7 mouse cellular contexts compared by ENCODE assay signal in the genomic region with DNA sequence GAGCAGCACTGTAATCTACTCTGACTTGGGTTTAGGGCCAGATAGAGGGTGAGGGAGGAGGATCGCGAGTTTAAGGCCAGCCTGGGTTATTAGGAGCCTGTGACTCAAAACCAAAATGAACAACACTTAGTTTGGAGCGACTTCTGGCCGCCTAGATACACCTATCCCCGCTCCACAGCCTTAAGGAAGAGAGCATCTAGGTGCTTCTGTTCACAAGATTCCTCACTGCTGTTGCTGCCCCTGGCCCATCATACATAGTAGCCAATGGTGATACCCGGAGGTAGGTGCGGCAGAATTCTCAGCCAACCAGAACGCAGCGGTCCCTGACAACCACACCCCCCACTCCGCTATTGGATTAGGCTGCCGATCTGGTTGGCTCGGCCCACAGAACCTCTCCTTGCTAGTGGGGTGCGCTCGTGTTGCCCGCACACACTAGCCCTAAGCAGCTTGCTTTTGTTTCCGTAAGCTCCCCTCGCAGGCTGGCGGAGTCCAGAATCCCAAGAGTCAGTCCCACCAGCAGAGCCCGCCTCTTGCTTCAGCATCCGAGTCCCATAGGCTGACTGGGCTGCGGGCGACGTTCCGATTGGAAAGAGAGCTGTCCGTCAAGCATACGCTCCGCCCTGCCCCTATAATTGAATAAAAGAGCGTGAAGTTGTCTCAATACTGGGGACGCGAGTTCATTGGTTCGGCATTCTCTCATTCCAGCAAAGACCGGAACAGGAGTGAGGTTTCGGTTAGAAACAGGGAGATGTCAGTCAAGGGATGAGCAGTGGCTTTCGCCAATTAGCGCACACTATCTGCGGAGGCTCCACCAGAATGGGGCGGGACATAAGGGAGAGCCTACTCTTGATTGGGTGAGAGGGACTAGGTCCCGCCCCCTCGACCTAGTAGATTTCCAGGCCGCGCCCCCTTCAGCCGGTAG. TPM values are rescaled to one million over a fixed set of nuclear protein-coding genes. Genes with fewer than 3 reads are reported as not detected.
DNase-seq lines count a peak whose midpoint lies in the region; ATAC-seq and TF ChIP-seq lines count a peak whose summit lies in the region.

Gene Mon1b (plus strand): TSS at position 918 of the 922 bp plus-strand sequence.

- peaks cover 24% of the 10 kb centered on the region for H3K36me3 ChIP-seq in embryonic facial prominence, embryonic 10.5 days (replicated peaks)
- peaks cover 18% of the 10 kb centered on the region for H3K36me3 ChIP-seq in intestine, postnatal 0 days (ENCODE audit: control insufficient read depth, insufficient read depth)
- H3K36me3 ChIP-seq in midbrain, embryonic 12.5 days = peaks cover 24% of the 10 kb centered on the region
- peaks cover 14% of the 10 kb centered on the region; the same call in 1 of the 2 replicates for H3K36me3 ChIP-seq in small intestine, adult 2 months (ENCODE audit: control insufficient read depth, insufficient read depth, low read length)

- H3K4me3 ChIP-seq in embryonic facial prominence, embryonic 10.5 days = peak within 1 kb of the TSS; percentile 70
- peak within 1 kb of the TSS; percentile 76 for H3K4me3 ChIP-seq in intestine, postnatal 0 days (ENCODE audit: low read depth, low read length)
- H3K4me3 ChIP-seq in midbrain, embryonic 12.5 days = peak within 1 kb of the TSS; percentile 57
- peak within 1 kb of the TSS; percentile 82 for H3K4me3 ChIP-seq in small intestine, adult 2 months (ENCODE audit: low read depth, low read length)

- peaks cover 20% of the 10 kb centered on the region for H3K4me1 ChIP-seq in embryonic facial prominence, embryonic 10.5 days
- no peaks in the 10 kb centered on the region for H3K4me1 ChIP-seq in intestine, postnatal 0 days (replicated peaks; ENCODE audit: control insufficient read depth, insufficient read depth, low read length)
- H3K4me1 ChIP-seq in midbrain, embryonic 12.5 days = peaks cover 21% of the 10 kb centered on the region
- peaks cover 7% of the 10 kb centered on the region; the same call in 1 of the 2 replicates for H3K4me1 ChIP-seq in small intestine, adult 2 months (ENCODE audit: control insufficient read depth, insufficient read depth, insufficient read length, low read length)

- intact Hi-C loops in left cerebral cortex, postnatal 4 days (cut with DNase I) = loop anchor here (5.0 kb wide), 2 partner anchors 1573 to 1588 kb away; no protein-coding TSS in a partner anchor

- peak within 1 kb of the TSS; percentile 94 for H3K4me2 ChIP-seq in intestine, postnatal 0 days (replicated peaks; ENCODE audit: low read depth)
- peak within 1 kb of the TSS; percentile 99 for H3K4me2 ChIP-seq in midbrain, embryonic 12.5 days (replicated peaks)

- peak; percentile 98 for DNase-seq in adrenal gland, postnatal 10 days
- peak; percentile 96 for DNase-seq in embryonic facial prominence, embryonic 10.5 days (ENCODE audit: low spot score)
- DNase-seq in gonadal fat pad, adult 2 months (ENCODE audit: low read depth) = peak; percentile 94
- peak; percentile 97 for DNase-seq in left cerebral cortex, postnatal 4 days

- no peaks in the 10 kb centered on the region for H3K27me3 ChIP-seq in embryonic facial prominence, embryonic 10.5 days (replicated peaks; ENCODE audit: low read depth, poor library complexity, severe bottlenecking)
- no peaks in the 10 kb centered on the region for H3K27me3 ChIP-seq in intestine, postnatal 0 days (replicated peaks; ENCODE audit: control insufficient read depth, insufficient read depth, low read length)
- no peaks in the 10 kb centered on the region for H3K27me3 ChIP-seq in midbrain, embryonic 12.5 days
- H3K27me3 ChIP-seq in small intestine, adult 2 months (ENCODE audit: control insufficient read depth, insufficient read depth, low read length) = no peaks in the 10 kb centered on the region

- peak within 1 kb of the TSS; percentile 91 for H3K27ac ChIP-seq in embryonic facial prominence, embryonic 10.5 days (replicated peaks)
- peak within 1 kb of the TSS; percentile 100 for H3K27ac ChIP-seq in intestine, postnatal 0 days (ENCODE audit: low read depth, low read length)
- peak within 1 kb of the TSS; percentile 87 for H3K27ac ChIP-seq in midbrain, embryonic 12.5 days (replicated peaks)
- peak within 1 kb of the TSS; percentile 99 for H3K27ac ChIP-seq in small intestine, adult 2 months (ENCODE audit: insufficient read depth, low read depth, low read length)

- H3K9me3 ChIP-seq in embryonic facial prominence, embryonic 10.5 days = no peaks in the 10 kb centered on the region
- no peaks in the 10 kb centered on the region for H3K9me3 ChIP-seq in intestine, postnatal 0 days (ENCODE audit: control insufficient read depth)
- no peaks in the 10 kb centered on the region for H3K9me3 ChIP-seq in midbrain, embryonic 12.5 days

- TF ChIP-seq POLR2A in small intestine, adult 2 months (IDR thresholded peaks at IDR 0.05; ENCODE audit: low read depth, low read length) = peak; percentile 51; the same call in 1 of the 2 replicates

- WGBS in embryonic facial prominence, embryonic 10.5 days = under 1% methylated on average over 42 of the region's 42 CpGs
- WGBS in intestine, postnatal 0 days = under 1% methylated on average over 42 of the region's 42 CpGs
- under 1% methylated on average over 42 of the region's 42 CpGs for WGBS in midbrain, embryonic 12.5 days
- WGBS in small intestine, adult 2 months = under 1% methylated on average over 42 of the region's 42 CpGs

- H3K9ac ChIP-seq in intestine, postnatal 0 days (ENCODE audit: low read depth, low read length) = peak within 1 kb of the TSS; percentile 76
- H3K9ac ChIP-seq in midbrain, embryonic 12.5 days (replicated peaks) = peak within 1 kb of the TSS; percentile 70

- ATAC-seq in intestine, postnatal 0 days = peak; percentile 99
- peak; percentile 98 for ATAC-seq in midbrain, embryonic 12.5 days (ENCODE audit: low FRiP score, low read depth)

- TF ChIP-seq CTCF in intestine, postnatal 0 days (IDR thresholded peaks at IDR 0.05; ENCODE audit: low read depth) = no peak
- TF ChIP-seq CTCF in small intestine, adult 2 months (IDR thresholded peaks at IDR 0.05; ENCODE audit: extremely low read depth, insufficient read length, insufficient replicate concordance, low read depth, low read length) = 0 out of 2 replicates have a peak, but pooled peaks have one; percentile 1

RNA-seq across cellular contexts. Expression of gene Mon1b, which starts in this region (rescaled TPM):
- total RNA-seq in adrenal gland, postnatal 10 days (2021) = 10 to 100 TPM; 12.4 to 13.8 TPM
- 7.7 and 9.4 TPM in 2 replicates for polyA plus RNA-seq in embryonic facial prominence, embryonic 10.5 days (2016; fragmentation: Nextera tagmentation; extraction: Ambion mirVana)
- 4.7 and 9.1 TPM in 2 replicates for polyA plus RNA-seq in gonadal fat pad, adult 2 months (2012; rRNA removed)
- polyA plus RNA-seq in intestine, postnatal 0 days (2015; fragmentation: Nextera tagmentation; extraction: Ambion mirVana) = 3.5 and 4.1 TPM in 2 replicates
- 10 to 100 TPM; 21.6 to 21.9 TPM for total RNA-seq in left cerebral cortex, postnatal 4 days (2021)
- polyA plus RNA-seq in midbrain, embryonic 12.5 days (2016; fragmentation: Nextera tagmentation; extraction: Ambion mirVana) = 11.5 and 12.6 TPM in 2 replicates
- 7.6 and 9.9 TPM in 2 replicates for polyA plus RNA-seq in small intestine, adult 2 months (2012; rRNA removed)

Comparison
In these comparisons a context has a peak if more than half of its experiments do, and no peak if none do; other contexts are left out.
1. Peak in every context shown above with its lines: DNase-seq, ATAC-seq, H3K4me3 ChIP-seq and H3K27ac ChIP-seq.